Mouse (Mus musculus): Measurements from ENCODE around the gene Gls.

The Gls gene

DNA sequence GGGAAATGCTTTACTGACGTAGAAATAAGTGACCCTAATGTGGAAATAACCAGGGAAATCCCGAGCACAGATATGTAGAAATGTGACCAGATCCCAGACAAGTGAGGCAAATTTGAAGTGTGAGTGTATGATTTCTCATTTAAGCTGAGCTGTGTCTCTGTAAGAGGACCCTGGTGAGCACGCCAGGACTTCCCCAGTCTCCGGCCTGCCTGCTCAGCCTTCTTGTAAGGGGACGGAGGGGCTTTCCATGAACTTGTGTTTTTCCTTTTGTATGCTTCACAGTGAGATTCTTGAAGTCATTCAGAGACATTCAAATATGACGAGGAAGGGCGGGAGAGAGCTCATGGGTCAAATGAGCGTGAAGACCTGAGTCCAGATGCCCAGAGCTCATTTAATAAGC is 99.8 kb downstream of the Gls start:
- intact Hi-C loops (cut with DNase I), result no loop called here

DNA sequence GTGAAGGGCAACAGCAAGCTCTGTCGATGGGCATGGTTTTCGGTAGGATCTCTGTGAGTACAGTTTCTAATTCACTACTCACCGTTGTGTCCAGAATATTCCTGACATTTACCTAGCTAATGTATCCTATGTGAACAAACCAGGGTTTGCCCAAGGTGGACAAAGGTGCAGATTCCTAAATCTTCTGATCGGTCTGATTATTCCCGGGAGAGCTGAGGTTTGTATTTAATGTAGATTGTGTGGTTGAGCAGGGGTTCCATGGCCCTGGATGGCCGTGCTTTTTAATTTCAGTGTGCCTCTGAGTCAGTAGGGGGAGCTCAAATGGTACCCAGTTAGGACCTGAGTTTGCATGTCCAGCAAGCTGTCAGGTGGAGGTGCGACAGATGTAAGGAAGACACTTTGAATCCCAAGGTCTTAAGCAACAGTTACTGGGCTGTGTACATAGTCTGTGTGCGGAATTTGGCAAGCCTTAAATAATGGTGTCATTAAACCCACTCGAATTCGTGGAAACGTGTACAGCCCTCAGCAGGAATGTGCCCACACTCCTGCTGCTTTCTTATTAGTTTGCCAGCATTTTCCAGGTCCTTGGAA is 101.2 kb downstream of the Gls start:
- intact Hi-C loops (cut with DNase I), result no loop called here

DNA sequence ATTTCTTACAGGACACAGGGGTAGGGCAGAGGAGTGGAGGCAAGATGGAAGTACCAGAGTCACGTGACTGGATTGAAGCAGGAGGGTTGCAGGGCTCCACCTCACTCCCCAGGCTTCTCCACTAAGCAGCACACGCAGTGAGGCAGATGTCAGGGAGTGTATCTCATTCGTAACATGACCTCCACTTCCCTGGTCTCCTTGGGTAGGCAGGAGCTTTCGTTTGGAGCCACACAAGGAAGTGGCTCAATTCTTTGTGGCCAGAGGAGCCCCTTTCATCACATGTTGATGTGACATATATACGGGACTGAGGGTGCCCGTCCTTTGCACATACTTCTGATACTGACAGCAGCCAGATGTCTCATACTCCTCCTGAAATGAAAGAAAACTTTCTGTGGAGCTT is 103.2 kb downstream of the Gls start:
- intact Hi-C loops (cut with DNase I), result no loop called here

DNA sequence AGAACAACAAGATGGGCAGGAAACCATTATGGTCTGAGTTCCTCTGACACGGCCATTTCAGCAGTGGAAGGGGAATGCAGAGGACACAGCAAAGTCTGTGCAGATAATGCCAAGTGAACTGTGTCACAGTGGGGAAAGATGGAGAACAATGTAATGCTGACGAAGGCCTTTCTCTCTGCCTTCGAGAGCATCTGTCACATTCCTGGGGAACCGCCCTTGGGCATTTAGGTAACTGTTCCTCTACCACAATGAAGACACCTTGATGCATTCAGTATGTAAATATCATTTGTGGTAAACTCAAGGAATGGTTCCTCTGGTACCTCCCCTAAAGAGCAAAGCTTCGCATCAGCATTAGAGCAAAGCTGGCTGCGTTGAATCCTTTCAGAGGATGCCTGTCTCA is 105.7 kb downstream of the Gls start:
- intact Hi-C loops (cut with DNase I), result no loop called here

- intact Hi-C loops (cut with DNase I), result no loop called here
Measured at GRCm38 (mm10) chr1:52124818-52125217, 108.2 kb downstream of the Gls start.

DNA sequence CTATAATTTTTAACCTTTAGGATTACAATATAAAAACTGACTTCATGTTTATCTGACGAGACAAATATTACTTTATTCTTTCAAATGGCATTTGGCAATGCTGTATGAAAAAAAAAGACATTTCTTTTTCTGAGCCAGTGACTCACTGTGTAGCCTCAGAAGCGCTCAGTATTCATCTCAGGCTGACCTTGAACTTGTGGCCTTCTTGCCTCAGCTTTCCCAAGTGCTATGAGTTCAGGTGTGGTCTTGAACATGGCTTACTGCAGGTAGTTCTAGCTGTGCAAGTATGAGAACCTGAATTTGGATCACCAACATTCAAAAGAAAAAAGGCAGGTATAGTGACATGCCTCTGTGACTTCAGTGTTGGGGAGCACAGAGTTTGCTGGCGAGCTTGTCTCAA is 112.0 kb downstream of the Gls start:
- intact Hi-C loops (cut with DNase I), result no loop called here

DNA sequence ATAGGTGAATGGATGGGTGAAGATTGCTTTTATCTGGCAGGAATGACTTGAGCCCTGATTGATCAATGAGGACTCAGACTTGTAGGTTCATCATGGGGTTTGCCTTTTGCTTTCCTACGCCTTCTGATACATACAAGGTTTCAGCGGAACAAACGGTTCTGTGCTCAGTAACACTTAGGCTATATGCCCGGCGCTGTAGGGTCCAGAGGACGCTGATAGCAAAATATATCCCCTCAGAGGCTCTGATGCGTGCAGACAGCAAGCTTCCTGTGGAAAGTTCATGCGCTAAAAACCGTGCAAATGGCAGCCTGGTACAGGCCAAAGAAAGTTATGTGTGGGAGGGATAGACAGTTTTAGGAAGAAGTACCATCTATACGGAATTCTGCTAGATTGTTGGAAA is 112.8 kb downstream of the Gls start:
- intact Hi-C loops (cut with DNase I), result no loop called here

GRCm38 (mm10) chr1:52119691-52120090 is 113.3 kb downstream of the Gls start:
- intact Hi-C loops (cut with DNase I), result loop anchor here (10.0 kb wide), 1 partner anchor 645 kb away; the partner anchor contains the start of gene Nabp1

DNA sequence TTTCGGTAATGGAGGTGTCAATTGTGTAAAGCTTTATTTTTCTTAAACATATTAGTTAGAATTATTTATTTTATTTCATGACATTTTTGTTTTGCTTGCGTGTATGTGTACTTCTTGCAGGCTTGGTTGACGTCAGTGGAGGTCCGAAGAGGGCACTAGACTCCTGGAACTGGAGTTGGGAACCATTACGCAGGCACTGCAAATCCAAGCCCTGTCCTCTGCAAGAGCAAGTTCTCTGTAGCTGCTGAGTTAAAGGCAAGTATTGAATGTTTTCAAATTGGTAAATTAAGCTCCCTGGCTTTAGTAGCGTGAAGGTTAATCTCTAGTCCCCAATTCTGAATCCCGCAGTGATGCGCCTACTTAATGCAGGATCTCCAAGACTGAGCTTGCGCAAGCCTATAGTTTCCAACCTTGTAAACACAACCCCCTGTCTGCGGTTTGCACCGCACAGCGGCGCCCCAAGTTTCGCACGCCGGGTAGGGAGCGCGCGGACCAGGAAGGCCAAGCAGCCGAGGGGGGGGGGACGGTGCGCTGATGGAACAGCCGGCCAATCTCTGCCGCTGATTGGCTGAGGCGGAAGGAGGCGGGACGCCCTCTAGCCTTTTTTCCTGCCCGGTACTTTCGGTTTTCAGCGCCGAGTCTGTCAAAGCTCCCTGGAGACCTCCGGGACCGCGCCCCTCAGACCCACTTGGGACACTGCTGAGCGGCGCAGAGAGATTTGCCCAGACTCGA is 114.0 kb downstream of the Gls start, which contains the start of gene Stat1:
Stat1 (plus strand) TSS at position 581 of the 732 bp plus-strand sequence.
- intact Hi-C loops (cut with DNase I), result loop anchor here (10.0 kb wide), 1 partner anchor 644 kb away; the partner anchor contains the start of gene Nabp1

- intact Hi-C loops (cut with DNase I), result loop anchor here (10.0 kb wide), 1 partner anchor 643 kb away; the partner anchor contains the start of gene Nabp1
Measured at GRCm38 (mm10) chr1:52117777-52118176, 115.3 kb downstream of the Gls start.

- intact Hi-C loops (cut with DNase I), result loop anchor here (10.0 kb wide), 1 partner anchor 642 kb away; the partner anchor contains the start of gene Nabp1
Measured at GRCm38 (mm10) chr1:52116441-52116840, 116.6 kb downstream of the Gls start.

GRCm38 (mm10) chr1:52113666-52114069 is 119.4 kb downstream of the Gls start:
- intact Hi-C loops (cut with DNase I), result loop anchor here (10.0 kb wide), 1 partner anchor 639 kb away; the partner anchor contains the start of gene Nabp1
